Mouse (Mus musculus) MEL (cell line): Measurements from ENCODE around the gene Tmem104. TPM values are rescaled to one million over a fixed set of nuclear protein-coding genes. Genes with fewer than 3 reads are reported as not detected.

Experiments
- DNase-seq: peaks from one replicate; pipeline ENCODE4 v3.0.0; 2011; ENCODE audit warnings: low read depth, low spot score
- H3K27ac ChIP-seq: 2 replicates; pipeline ENCODE4 v1.5.1; 2012; ENCODE audit warnings: low read depth, mild to moderate bottlenecking, control low read depth, low read length, moderate library complexity; ENCODE audit not compliant: control insufficient read depth
- H3K27me3 ChIP-seq, 2 experiments: fragments of 150-350 bp in 1 of 2; sonication (generic) in 1 of 2; 2 replicates each; pipeline ENCODE4 v1.6.1; 2012; ENCODE audit warnings: low read length in 2 of 2, mild to moderate bottlenecking in 2 of 2, improper control_type of control experiment in 1 of 2, moderate library complexity in 1 of 2; ENCODE audit not compliant: insufficient read depth in 2 of 2, control insufficient read depth in 1 of 2
- H3K36me3 ChIP-seq, 2 experiments: 2 replicates each; pipeline ENCODE4 v1.6.1; 2012 to 2014; ENCODE audit warnings: low read length in 2 of 2, improper control_type of control experiment in 1 of 2, inconsistent platforms in 1 of 2, mild to moderate bottlenecking in 1 of 2; ENCODE audit not compliant: insufficient read depth in 2 of 2, control insufficient read depth in 1 of 2
- H3K4me1 ChIP-seq, 2 experiments: fragments of 150-350 bp in 1 of 2; sonication (generic) in 1 of 2; 2 replicates each; pipeline ENCODE4 v1.6.1; 2012; ENCODE audit warnings: low read length in 2 of 2, improper control_type of control experiment in 1 of 2, mild to moderate bottlenecking in 1 of 2; ENCODE audit not compliant: insufficient read depth in 2 of 2, control insufficient read depth in 1 of 2
- H3K4me3 ChIP-seq, 2 experiments: fragments of 150-350 bp in 1 of 2; sonication (generic) in 1 of 2; 2 replicates each; pipeline ENCODE4 v1.5.1; 2012; ENCODE audit warnings: low read depth in 2 of 2, low read length in 2 of 2, mild to moderate bottlenecking in 2 of 2, moderate library complexity in 2 of 2, control low read depth in 1 of 2, improper control_type of control experiment in 1 of 2; ENCODE audit not compliant: control insufficient read depth in 1 of 2, insufficient read depth in 1 of 2
- H3K79me2 ChIP-seq: 2 replicates; pipeline ENCODE4 v1.6.1; 2012; ENCODE audit warnings: mild to moderate bottlenecking, low read length, moderate library complexity; ENCODE audit not compliant: control insufficient read depth, poor library complexity, insufficient read depth
- H3K9ac ChIP-seq: 2 replicates; pipeline ENCODE4 v1.6.1; 2012; ENCODE audit warnings: low read depth, mild to moderate bottlenecking, control low read depth, low read length, moderate library complexity; ENCODE audit not compliant: control insufficient read depth, poor library complexity, severe bottlenecking
- H3K9me3 ChIP-seq: fragments of 150-350 bp; sonication (generic); replicated peaks from 2 replicates; pipeline ENCODE4 v1.6.1; 2012; ENCODE audit warnings: mild to moderate bottlenecking, low read length, improper control_type of control experiment, moderate library complexity; ENCODE audit not compliant: insufficient read depth
- CHD1 ChIP-seq: IDR thresholded peaks from 2 replicates; pipeline ENCODE4 v1.6.1; 2012; ENCODE audit warnings: low read depth, mild to moderate bottlenecking, inconsistent platforms, low read length, improper control_type of control experiment
- CHD2 ChIP-seq: IDR thresholded peaks from 2 replicates; pipeline ENCODE4 v1.6.1; 2011; ENCODE audit warnings: low read length, improper control_type of control experiment
- CTCF ChIP-seq, 3 experiments: IDR thresholded peaks in 2 of 3; conservative IDR thresholded peaks in 1 of 3; 2 replicates each; pipeline ENCODE4 v1.5.1; 2011 to 2012; ENCODE audit warnings: low read length in 3 of 3, low read depth in 2 of 3, mild to moderate bottlenecking in 2 of 3, improper control_type of control experiment in 1 of 3, inconsistent platforms in 1 of 3, mixed read lengths in 1 of 3, moderate library complexity in 1 of 3; ENCODE audit not compliant: control insufficient read depth in 1 of 3, insufficient read depth in 1 of 3, poor library complexity in 1 of 3, severe bottlenecking in 1 of 3
- E2F4 ChIP-seq: IDR thresholded peaks from 2 replicates; pipeline ENCODE4 v1.6.1; 2011; ENCODE audit warnings: low read depth, low read length, improper control_type of control experiment, borderline replicate concordance
- ELF1 ChIP-seq: IDR thresholded peaks from 2 replicates; pipeline ENCODE4 v1.6.1; 2014; ENCODE audit warnings: low read depth, mild to moderate bottlenecking, inconsistent platforms, low read length, improper control_type of control experiment, moderate library complexity
- EP300 ChIP-seq, 2 experiments: IDR thresholded peaks; 2 replicates each; pipeline ENCODE4 v1.6.1; 2011; ENCODE audit warnings: improper control_type of control experiment in 2 of 2, low read length in 2 of 2, low read depth in 1 of 2, mild to moderate bottlenecking in 1 of 2
- ETS1 ChIP-seq: IDR thresholded peaks from 2 replicates; pipeline ENCODE4 v1.6.1; 2012; ENCODE audit warnings: low read depth, mild to moderate bottlenecking, inconsistent platforms, low read length, improper control_type of control experiment, moderate library complexity
- GABPA ChIP-seq: IDR thresholded peaks from 2 replicates; pipeline ENCODE4 v1.6.1; 2012; ENCODE audit warnings: low read depth, mild to moderate bottlenecking, inconsistent platforms, low read length, improper control_type of control experiment, moderate library complexity
- HCFC1 ChIP-seq: IDR thresholded peaks from 2 replicates; pipeline ENCODE4 v1.6.1; 2012; ENCODE audit warnings: low read depth, mild to moderate bottlenecking, inconsistent platforms, low read length, improper control_type of control experiment, moderate library complexity
- JUND ChIP-seq: IDR thresholded peaks from 2 replicates; pipeline ENCODE4 v1.6.1; 2011; ENCODE audit warnings: low read depth, mild to moderate bottlenecking, improper control_type of control experiment, low read length
- MAFK ChIP-seq: IDR thresholded peaks from 2 replicates; pipeline ENCODE4 v1.6.1; 2011; ENCODE audit warnings: low read depth, mild to moderate bottlenecking, low read length, improper control_type of control experiment, borderline replicate concordance
- MAX ChIP-seq: IDR thresholded peaks from 2 replicates; pipeline ENCODE4 v1.6.1; 2011; ENCODE audit warnings: low read length, improper control_type of control experiment
- MAZ ChIP-seq: IDR thresholded peaks from 2 replicates; pipeline ENCODE4 v1.6.1; 2012; ENCODE audit warnings: low read depth, mild to moderate bottlenecking, inconsistent platforms, low read length, improper control_type of control experiment
- MXI1 ChIP-seq: IDR thresholded peaks from 2 replicates; pipeline ENCODE4 v1.6.1; 2011; ENCODE audit warnings: mild to moderate bottlenecking, low read depth, low read length, improper control_type of control experiment
- MYB ChIP-seq: IDR thresholded peaks from 2 replicates; pipeline ENCODE4 v1.6.1; 2011; ENCODE audit warnings: mild to moderate bottlenecking, low read depth, low read length, improper control_type of control experiment
- MYC ChIP-seq: IDR thresholded peaks from 2 replicates; pipeline ENCODE4 v1.6.1; 2011; ENCODE audit warnings: low read depth, mild to moderate bottlenecking, low read length, improper control_type of control experiment, moderate library complexity
- NELFE ChIP-seq: IDR thresholded peaks from 2 replicates; pipeline ENCODE4 v1.6.1; 2011; ENCODE audit warnings: low read depth, low read length, improper control_type of control experiment
- NRF1 ChIP-seq: IDR thresholded peaks from 2 replicates; pipeline ENCODE4 v1.6.1; 2014; ENCODE audit warnings: low read depth, mild to moderate bottlenecking, inconsistent platforms, low read length, improper control_type of control experiment, moderate library complexity; ENCODE audit not compliant: poor library complexity, insufficient read depth, severe bottlenecking
- POLR2A ChIP-seq, 2 experiments: IDR thresholded peaks; 2 replicates each; pipeline ENCODE4 v1.6.1; 2011 to 2012; ENCODE audit warnings: low read length in 2 of 2, mild to moderate bottlenecking in 2 of 2, control low read depth in 1 of 2, improper control_type of control experiment in 1 of 2, low read depth in 1 of 2, moderate library complexity in 1 of 2; ENCODE audit not compliant: control insufficient read depth in 1 of 2, insufficient read depth in 1 of 2, poor library complexity in 1 of 2
- POLR2AphosphoS2 ChIP-seq: IDR thresholded peaks from 2 replicates; pipeline ENCODE4 v1.6.1; 2011; ENCODE audit warnings: low read length, improper control_type of control experiment
- POLR2AphosphoS5 ChIP-seq: IDR thresholded peaks from 2 replicates; pipeline ENCODE4 v1.6.1; 2012; ENCODE audit warnings: low read depth, borderline replicate concordance, mild to moderate bottlenecking, inconsistent platforms, low read length, moderate library complexity, mixed read lengths
- RAD21 ChIP-seq: IDR thresholded peaks from 2 replicates; pipeline ENCODE4 v1.6.1; 2011; ENCODE audit warnings: mild to moderate bottlenecking, low read depth, low read length, improper control_type of control experiment
- SIN3A ChIP-seq: IDR thresholded peaks from 2 replicates; pipeline ENCODE4 v1.6.1; 2012; ENCODE audit warnings: low read length, improper control_type of control experiment, inconsistent platforms
- SMC3 ChIP-seq: IDR thresholded peaks from 2 replicates; pipeline ENCODE4 v1.6.1; 2011; ENCODE audit warnings: low read depth, low read length, improper control_type of control experiment
- TAL1 ChIP-seq: IDR thresholded peaks from 2 replicates; pipeline ENCODE4 v1.6.1; 2012; ENCODE audit warnings: mild to moderate bottlenecking, inconsistent platforms, low read length, moderate library complexity, mixed read lengths
- TBP ChIP-seq: IDR thresholded peaks from 2 replicates; pipeline ENCODE4 v1.8.0; 2011; ENCODE audit warnings: low read depth, low read length, improper control_type of control experiment
- TCF12 ChIP-seq: IDR thresholded peaks from 2 replicates; pipeline ENCODE4 v1.6.1; 2014; ENCODE audit warnings: low read depth, mild to moderate bottlenecking, inconsistent platforms, low read length, improper control_type of control experiment, moderate library complexity
- USF1 ChIP-seq: IDR thresholded peaks from 2 replicates; pipeline ENCODE4 v1.6.1; 2014; ENCODE audit warnings: low read depth, mild to moderate bottlenecking, inconsistent platforms, low read length, improper control_type of control experiment, moderate library complexity
- USF2 ChIP-seq, 2 experiments: IDR thresholded peaks; 2 replicates each; pipeline ENCODE4 v1.6.1; 2011 to 2012; ENCODE audit warnings: improper control_type of control experiment in 2 of 2, low read length in 2 of 2, borderline replicate concordance in 1 of 2, inconsistent platforms in 1 of 2, low read depth in 1 of 2, mild to moderate bottlenecking in 1 of 2; ENCODE audit not compliant: insufficient read depth in 1 of 2
- ZC3H11A ChIP-seq: IDR thresholded peaks from 2 replicates; pipeline ENCODE4 v1.6.1; 2012; ENCODE audit warnings: low read depth, mild to moderate bottlenecking, inconsistent platforms, low read length, improper control_type of control experiment
- ZKSCAN1 ChIP-seq: IDR thresholded peaks from 2 replicates; pipeline ENCODE4 v1.6.1; 2012; ENCODE audit warnings: low read depth, mild to moderate bottlenecking, inconsistent platforms, low read length, improper control_type of control experiment, moderate library complexity
- ZMIZ1 ChIP-seq: IDR thresholded peaks from 2 replicates; pipeline ENCODE4 v1.6.1; 2012; ENCODE audit warnings: low read depth, mild to moderate bottlenecking, inconsistent platforms, low read length, improper control_type of control experiment, moderate library complexity
- ZNF384 ChIP-seq: IDR thresholded peaks from 2 replicates; pipeline ENCODE4 v1.6.1; 2012; ENCODE audit warnings: low read depth, mild to moderate bottlenecking, inconsistent platforms, low read length, improper control_type of control experiment
- polyA plus RNA-seq, 2 experiments: library from polyadenylated mRNA; stranded (reverse) in 1 of 2; unstranded in 1 of 2; fragments of >175 nt in 1 of 2; fragments of >200 nt in 1 of 2; gene quantifications; 2 replicates each; pipeline versions ENCODE4 v1.2.1 to v1.2.4; 2012; ENCODE audit warnings: low replicate concordance in 2 of 2, low read depth in 1 of 2; ENCODE audit not compliant: insufficient read length in 2 of 2, insufficient read depth in 1 of 2, missing spikeins in 1 of 2
- total RNA-seq: library from RNA; depleted of rRNA; stranded (reverse); fragments of 300-350 nt; gene quantifications from 2 replicates; pipeline ENCODE4 v1.2.3, GENCODE M21; 2012

The Tmem104 gene
- total and polyA plus RNA-seq, 3 experiments: 21.9 to 24.8 TPM; not detected in 1

DNA sequence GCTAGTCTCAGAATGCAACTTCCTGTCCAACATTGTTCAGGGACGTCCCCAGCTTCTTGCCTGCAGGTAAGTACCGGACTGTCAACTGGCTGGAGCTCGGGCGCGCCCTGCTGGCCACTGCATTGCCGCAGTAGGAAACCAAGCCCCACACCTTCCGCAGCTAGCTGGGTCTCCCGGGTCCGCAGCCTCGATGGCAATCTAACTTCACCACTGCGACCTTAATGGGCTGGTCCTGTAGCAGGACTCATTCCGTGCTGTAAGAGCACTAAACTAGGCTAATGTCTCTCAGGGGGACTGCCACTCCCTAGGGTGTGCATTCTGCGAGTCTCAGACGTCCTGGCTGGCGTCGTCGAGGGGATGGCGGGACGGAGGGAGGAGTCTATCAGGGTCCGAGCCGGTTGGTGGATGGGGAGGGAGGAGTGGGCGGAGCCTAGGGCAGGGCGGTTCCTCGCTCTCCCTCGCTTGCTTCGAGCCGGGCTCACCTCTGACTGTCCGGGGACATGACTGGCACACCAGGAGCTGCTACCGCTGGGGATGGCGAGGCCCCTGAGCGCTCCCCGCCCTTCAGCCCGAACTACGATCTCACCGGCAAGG lies 33.5 kb upstream of the Tmem104 start (continued):
- TF ChIP-seq MAFK (no peak), MXI1 (peak; percentile 74), MAX (peak; percentile 73; the same call in 1 of the 2 replicates), ELF1 (no peak)

GRCm38 (mm10) chr11:115155053-115155634 lies 32.1 kb upstream of the Tmem104 start:
- no peaks in the 10 kb centered on the region; a peak in 1 of 4 replicates for H3K27me3 ChIP-seq
- H3K4me3 ChIP-seq: peak overlapping the region; percentile 23 to 75
- no peaks in the 10 kb centered on the region for H3K9me3 ChIP-seq
- peak; percentile 72 for DNase-seq
- H3K27ac ChIP-seq: peak overlapping the region; percentile 55; the same call in 1 of the 2 replicates
- H3K4me1 ChIP-seq: peaks cover 15 to 44% of the 10 kb centered on the region in 2 experiments
- peak overlapping the region; percentile 41 for H3K9ac ChIP-seq
- H3K79me2 ChIP-seq: no peaks in the 10 kb centered on the region
- peaks cover 0 to 27% of the 10 kb centered on the region in 2 experiments; a peak in 2 of 4 replicates for H3K36me3 ChIP-seq
- TF ChIP-seq POLR2AphosphoS2 (no peak), MAZ (peak; percentile 72; the same call in 1 of the 2 replicates), ETS1 (peak; percentile 8; the same call in 1 of the 2 replicates), NELFE (0 out of 2 replicates have a peak, but pooled peaks have one; percentile 28), NRF1 (no peak), CHD2 (no peak), CHD1 (no peak), MAFK (no peak), HCFC1 (no peak), MAX (no peak), JUND (no peak), SIN3A (peak; percentile 66; the same call in 1 of the 2 replicates), RAD21 (no peak), MYB (peak; percentile 46; the same call in 1 of the 2 replicates), ZKSCAN1 (no peak), USF2 (IDR thresholded peaks at IDR 0.05; ENCODE audit: borderline replicate concordance in 1 of 2, insufficient read depth in 1 of 2, low read depth in 1 of 2, low read length in 2 of 2) (no peak), ZC3H11A (no peak), ELF1 (no peak), ZMIZ1 (no peak), ZNF384 (no peak), POLR2A (IDR thresholded peaks at IDR 0.05; ENCODE audit: control insufficient read depth in 1 of 2, insufficient read depth in 1 of 2, low read depth in 1 of 2, low read length in 2 of 2, poor library complexity in 1 of 2) (peak in 1 of 2 experiments; percentile 50; a peak in 2 of 4 replicates), USF1 (no peak), E2F4 (no peak), TAL1 (no peak), POLR2AphosphoS5 (no peak), CTCF (IDR thresholded peaks at IDR 0.05 in 2 of 3, conservative IDR thresholded peaks at IDR 0.05 in 1 of 3; ENCODE audit: control insufficient read depth in 1 of 3, insufficient read depth in 1 of 3, low read depth in 2 of 3, low read length in 3 of 3, poor library complexity in 1 of 3, severe bottlenecking in 1 of 3) (no peak), MYC (no peak), GABPA (no peak), TCF12 (0 out of 2 replicates have a peak, but pooled peaks have one; percentile 40), SMC3 (no peak), TBP (no peak), EP300 (IDR thresholded peaks at IDR 0.05; ENCODE audit: low read depth in 1 of 2, low read length in 2 of 2) (peak; percentile 61 to 77)
